Mouse (Mus musculus) retina, postnatal 1 day (tissue): ENCODE data around the gene Foxn1.

Experiments used
- DNase-seq: peaks from one replicate; pipeline ENCODE4 v3.0.0-alpha.2; 2012

The Foxn1 gene

DNA sequence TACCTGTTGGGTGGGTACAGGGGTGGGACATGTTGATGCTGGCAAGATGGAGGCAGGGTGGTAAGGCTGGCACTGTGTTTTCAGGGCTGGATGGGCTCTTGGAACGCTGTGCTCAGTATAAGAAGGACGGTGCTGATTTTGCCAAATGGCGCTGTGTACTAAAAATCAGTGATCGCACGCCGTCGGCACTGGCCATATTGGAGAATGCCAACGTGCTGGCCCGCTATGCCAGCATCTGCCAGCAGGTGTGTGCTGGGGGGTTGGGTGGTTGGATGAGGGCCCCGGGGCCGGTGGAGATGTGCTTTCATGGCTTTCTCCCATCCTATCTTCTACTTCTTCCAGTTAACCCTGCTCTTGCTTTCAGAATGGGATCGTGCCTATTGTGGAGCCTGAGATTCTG, 61.4 kb downstream of the Foxn1 start:
- no peak for DNase-seq

DNA sequence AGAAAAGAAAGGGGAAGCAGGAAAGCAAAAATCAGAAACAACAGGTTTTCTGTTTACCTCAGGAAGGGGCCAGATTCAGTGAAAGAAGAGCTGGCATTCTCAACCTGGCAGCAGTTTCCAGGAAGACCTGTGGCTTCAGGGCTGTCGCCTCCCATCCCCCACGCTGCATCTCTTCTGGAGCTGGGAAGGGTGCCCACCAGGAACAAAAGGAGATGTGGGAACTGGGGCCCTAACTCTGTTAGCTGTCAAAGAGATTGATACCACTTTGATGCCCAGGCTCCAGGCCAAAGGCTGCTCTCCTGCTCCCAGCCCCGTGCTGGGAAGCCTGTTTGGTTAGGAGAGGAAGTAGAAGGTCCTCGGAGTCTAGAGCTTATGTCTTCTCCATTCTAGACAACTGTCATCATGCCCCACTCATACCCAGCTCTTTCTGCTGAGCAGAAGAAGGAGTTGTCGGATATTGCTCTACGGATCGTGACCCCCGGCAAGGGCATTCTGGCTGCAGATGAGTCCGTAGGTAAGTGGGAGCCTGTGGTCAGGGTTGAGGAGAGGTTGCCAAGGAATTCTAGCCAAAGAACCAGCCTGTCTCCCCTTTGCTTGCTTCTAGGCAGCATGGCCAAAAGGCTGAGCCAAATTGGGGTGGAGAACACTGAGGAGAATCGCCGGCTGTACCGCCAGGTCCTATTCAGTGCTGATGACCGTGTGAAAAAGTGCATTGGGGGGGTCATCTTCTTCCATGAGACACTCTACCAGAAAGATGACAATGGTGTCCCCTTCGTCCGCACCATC, 62.2 kb downstream of the Foxn1 start:
- no peak for DNase-seq

DNA sequence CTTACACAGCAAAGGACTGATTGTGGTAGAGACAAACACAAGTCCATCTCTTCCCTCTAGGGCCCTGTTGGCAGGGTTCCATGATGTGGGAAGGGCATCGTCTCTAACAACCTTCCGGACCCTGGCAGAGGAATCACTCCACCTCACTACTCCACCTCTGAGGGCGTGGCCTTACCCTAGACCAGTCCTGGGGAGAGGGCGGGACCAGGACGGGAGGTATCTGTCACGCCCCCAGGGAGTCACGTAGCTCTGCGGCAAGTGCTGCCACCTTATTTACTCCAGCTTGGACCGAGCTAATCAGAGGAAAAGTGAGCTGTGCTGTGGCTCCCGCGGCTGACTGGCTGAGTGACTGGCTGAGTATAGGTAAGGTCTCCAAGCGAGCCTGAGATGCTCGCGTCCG, 63.5 kb downstream of the Foxn1 start, which contains the start of gene Aldoc:
TSS of gene Aldoc (plus strand) at position 109 of the 400 bp plus-strand sequence.
- DNase-seq = peak; percentile 83

DNA sequence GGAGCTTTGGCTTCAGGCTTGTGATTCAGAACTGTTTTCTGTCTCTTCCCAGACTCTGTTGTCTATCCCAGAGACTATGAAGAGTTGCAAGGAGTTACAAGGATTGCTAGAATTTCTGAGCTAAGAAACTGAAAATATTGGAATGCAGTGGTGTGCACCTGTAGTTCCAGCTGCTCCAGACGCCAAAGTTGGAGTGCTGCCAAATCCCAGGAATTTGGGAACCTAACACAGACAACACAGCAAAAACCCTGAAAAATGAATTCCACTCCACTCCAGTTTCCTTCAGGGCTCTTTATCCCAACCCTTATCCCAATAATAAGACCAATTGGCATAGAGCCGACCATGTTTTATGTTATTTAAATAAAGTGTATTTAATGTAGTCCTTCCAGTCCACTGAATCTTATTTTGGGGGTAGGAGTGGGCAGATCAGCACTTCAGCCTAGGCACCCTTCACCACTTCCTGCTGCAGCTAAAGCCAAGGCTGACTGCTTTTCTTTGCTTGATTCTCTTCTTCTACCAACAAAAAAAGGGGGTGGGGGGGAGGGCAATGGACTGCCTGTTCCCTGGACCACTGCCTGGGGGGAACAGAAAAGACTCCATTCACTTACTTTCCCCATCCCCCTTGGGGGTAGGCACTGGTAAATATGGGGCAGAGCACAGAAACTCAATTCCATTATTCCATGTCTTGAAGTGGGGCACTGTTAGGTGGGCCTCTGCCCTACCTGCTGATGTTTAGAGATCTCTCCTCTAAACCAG, 64.1 kb downstream of the Foxn1 start:
- no peak for DNase-seq

DNA sequence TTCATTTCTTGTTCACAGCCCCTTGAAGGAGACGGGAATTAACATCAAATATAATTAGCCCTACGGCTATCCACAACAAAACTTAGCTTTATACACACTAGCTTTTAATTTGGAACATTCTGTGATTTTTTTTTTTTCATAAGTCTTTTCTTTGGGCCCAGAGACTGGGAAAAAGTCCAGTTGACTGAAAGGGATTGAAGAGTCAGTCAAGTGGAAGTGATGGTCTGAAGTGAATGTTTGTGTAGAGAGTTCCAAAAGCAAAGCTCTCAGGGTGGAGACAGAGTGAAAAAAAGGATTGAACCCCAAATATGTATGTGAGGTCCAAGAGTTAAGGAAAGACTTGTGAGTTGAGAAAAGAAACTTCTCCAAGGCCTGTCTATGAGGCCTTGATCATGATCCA, 67.9 kb downstream of the Foxn1 start:
- no peak for DNase-seq

DNA sequence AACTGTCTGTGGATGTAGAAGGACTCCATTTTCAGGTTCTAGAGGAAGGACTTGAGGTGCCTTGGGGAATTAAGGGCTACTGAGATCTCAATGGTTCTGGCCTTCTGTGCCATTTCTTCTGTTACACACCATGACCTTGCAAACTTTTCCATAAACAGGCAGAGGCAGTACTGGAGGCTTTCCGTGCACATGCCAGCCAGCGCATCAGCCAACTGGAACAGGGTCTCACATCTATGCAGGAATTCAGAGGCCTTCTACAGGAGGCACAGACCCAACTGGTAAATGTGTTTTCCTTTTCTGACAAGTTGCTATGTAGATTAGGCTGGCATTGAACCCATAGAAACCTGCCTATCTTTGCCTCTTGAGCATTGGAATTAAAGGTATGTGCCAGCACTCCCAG, 72.7 kb downstream of the Foxn1 start:
- DNase-seq = no peak

DNA sequence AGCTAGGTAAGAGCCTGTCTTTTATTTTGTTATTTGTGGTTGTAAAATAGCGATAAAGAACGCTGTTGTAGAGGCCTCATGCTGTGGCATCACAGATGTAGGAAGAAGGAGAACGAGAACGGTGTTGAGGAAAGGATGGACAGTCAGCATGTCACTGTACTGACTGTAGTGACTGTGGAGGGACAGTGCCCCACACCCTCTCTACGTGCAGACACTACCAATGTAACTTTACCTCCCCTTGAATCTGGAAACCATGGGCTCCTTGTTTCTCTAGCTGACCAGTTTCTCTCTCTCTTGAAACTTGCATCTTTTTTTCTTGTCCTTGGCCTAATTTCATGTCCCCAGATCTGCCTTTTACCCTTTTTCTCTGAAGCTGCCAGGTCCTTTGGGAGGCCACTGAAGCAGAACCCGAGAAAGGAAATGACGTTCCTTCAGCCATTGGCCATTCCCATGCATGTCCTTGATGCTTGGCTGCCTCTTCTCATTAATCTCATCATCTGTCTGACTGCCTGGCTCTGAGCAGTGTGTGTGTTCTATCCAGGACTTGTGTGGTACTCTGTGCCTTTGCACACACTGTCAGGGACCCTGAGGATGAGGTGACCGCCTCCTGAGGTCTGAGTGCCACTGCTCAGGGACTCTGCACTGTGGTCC, 75.4 kb downstream of the Foxn1 start:
- peak; percentile 68 for DNase-seq
